ENCODE assay signal across 7 mouse cellular contexts in the genomic region with DNA sequence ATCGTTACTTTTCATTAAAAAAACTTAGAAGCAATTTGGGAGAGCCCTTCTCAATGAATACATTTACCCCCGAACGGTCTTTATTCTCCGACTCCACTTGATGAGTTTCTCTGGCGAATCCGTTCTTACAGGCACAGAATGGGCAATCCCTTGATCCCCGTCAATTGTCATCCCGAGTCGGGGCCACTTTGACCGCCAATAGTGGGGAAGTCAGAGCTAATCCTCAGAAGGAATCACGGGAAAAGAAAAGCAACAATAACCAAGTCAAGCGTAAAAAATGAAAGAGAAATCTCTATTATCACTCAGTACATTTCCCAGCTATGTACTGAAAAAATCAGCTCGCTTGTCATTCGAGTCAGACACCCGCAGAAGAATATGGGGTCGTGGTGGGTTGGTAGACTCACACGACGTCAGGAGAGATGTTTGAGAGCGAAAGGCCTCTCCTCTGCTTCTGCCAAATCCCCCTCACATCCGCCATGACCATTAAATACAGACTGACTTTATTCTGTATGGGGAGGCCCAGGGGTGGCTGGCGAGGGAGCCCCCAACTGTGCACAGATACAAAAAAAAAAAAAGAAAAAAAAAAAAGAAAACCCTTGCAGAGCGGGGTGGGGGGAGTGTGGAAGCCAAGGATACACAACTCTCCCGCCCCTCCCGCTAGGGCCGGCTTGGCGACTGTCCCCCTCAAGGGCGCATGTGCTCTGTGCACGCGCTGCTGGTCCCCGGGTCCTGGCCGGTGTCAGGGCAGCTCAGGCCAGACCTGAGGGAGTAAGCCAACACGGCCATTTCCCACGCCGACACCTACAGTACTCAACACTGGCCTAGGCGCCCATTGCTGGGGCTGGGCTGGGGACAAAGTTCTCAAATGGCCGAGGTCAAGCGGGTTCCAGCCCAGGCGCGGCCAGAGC. TPM values are rescaled to one million over a fixed set of nuclear protein-coding genes. Genes with fewer than 3 reads are reported as not detected.
DNase-seq lines count a peak whose midpoint lies in the region; ATAC-seq and TF ChIP-seq lines count a peak whose summit lies in the region.

No protein-coding gene starts in this region.

- no peak for TF ChIP-seq POLR2A in thymus, adult 2 months (IDR thresholded peaks at IDR 0.05; ENCODE audit: control insufficient read depth, extremely low read depth, insufficient read depth, low read length, poor library complexity)

- H3K4me3 ChIP-seq in thymus, adult 2 months (ENCODE audit: control insufficient read depth, insufficient read depth, low read length): peak overlapping the region; percentile 48
- peak overlapping the region; percentile 27 for H3K4me3 ChIP-seq in embryonic facial prominence, embryonic 14.5 days (ENCODE audit: low read depth, low read length)
- H3K4me3 ChIP-seq in hindbrain, postnatal 0 days (ENCODE audit: low read length): peak overlapping the region; percentile 22

- no peaks in the 10 kb centered on the region for H3K9me3 ChIP-seq in embryonic facial prominence, embryonic 14.5 days (ENCODE audit: control insufficient read depth, low read length)
- no peaks in the 10 kb centered on the region for H3K9me3 ChIP-seq in hindbrain, postnatal 0 days (ENCODE audit: low read length)

- ATAC-seq in embryonic facial prominence, embryonic 14.5 days (ENCODE audit: low read depth): no peak
- ATAC-seq in hindbrain, postnatal 0 days: no peak
- 0 out of 2 replicates have a peak, but pooled peaks have one; percentile 22 for ATAC-seq in megakaryocyte, adult 5-6 weeks (ENCODE audit: poor library complexity, severe bottlenecking)
- no peak for ATAC-seq in inflammation-experienced regulatory T-cells, adult 6 months

- H3K27me3 ChIP-seq in thymus, adult 2 months (ENCODE audit: control insufficient read depth, insufficient read depth, low read length): peaks cover 42% of the 10 kb centered on the region
- H3K27me3 ChIP-seq in embryonic facial prominence, embryonic 14.5 days (replicated peaks; ENCODE audit: control insufficient read depth, insufficient read depth, low read length): peaks cover 100% of the 10 kb centered on the region
- H3K27me3 ChIP-seq in hindbrain, postnatal 0 days (ENCODE audit: insufficient read depth, low read length): peaks cover 72% of the 10 kb centered on the region

- H3K9ac ChIP-seq in embryonic facial prominence, embryonic 14.5 days (ENCODE audit: low read depth, low read length): no peak overlapping the region; the same call in 1 of the 2 replicates
- H3K9ac ChIP-seq in hindbrain, postnatal 0 days (replicated peaks; ENCODE audit: low read length): no peak overlapping the region

- H3K36me3 ChIP-seq in thymus, adult 2 months (ENCODE audit: control insufficient read depth, insufficient read depth, low read length): no peaks in the 10 kb centered on the region
- H3K36me3 ChIP-seq in embryonic facial prominence, embryonic 14.5 days (ENCODE audit: control insufficient read depth, insufficient read depth, low read length): no peaks in the 10 kb centered on the region
- no peaks in the 10 kb centered on the region for H3K36me3 ChIP-seq in hindbrain, postnatal 0 days (ENCODE audit: insufficient read depth, low read length)

- 2% methylated on average over 39 of the region's 39 CpGs for WGBS in thymus, adult 2 months
- 1% methylated on average over 33 of the region's 39 CpGs for WGBS in embryonic facial prominence, embryonic 14.5 days
- WGBS in hindbrain, postnatal 0 days: 1% methylated on average over 38 of the region's 39 CpGs

- H3K27ac ChIP-seq in thymus, adult 2 months (ENCODE audit: control insufficient read depth, insufficient read depth, low read length): no peak overlapping the region
- H3K27ac ChIP-seq in embryonic facial prominence, embryonic 14.5 days (replicated peaks; ENCODE audit: low read depth, low read length): no peak overlapping the region
- no peak overlapping the region for H3K27ac ChIP-seq in hindbrain, postnatal 0 days

- DNase-seq in thymus, adult 2 months: no peak
- no peak for DNase-seq in thymus, postnatal 0 days (ENCODE audit: low spot score)
- DNase-seq in embryonic facial prominence, embryonic 14.5 days (ENCODE audit: low spot score): no peak
- DNase-seq in hindbrain, postnatal 0 days (ENCODE audit: low spot score): no peak
- no peak for DNase-seq in yolk sac, embryonic 10.5 days (ENCODE audit: low spot score)

- TF ChIP-seq CTCF in thymus, adult 2 months (IDR thresholded peaks at IDR 0.05; ENCODE audit: borderline replicate concordance, control insufficient read depth, extremely low read depth, insufficient read depth, low read length, poor library complexity): no peak
- no peak for TF ChIP-seq CTCF in hindbrain, postnatal 0 days (IDR thresholded peaks at IDR 0.05; ENCODE audit: low read depth)

- peak overlapping the region; percentile 46 for H3K4me2 ChIP-seq in embryonic facial prominence, embryonic 14.5 days (ENCODE audit: low read depth, low read length)
- H3K4me2 ChIP-seq in hindbrain, postnatal 0 days (ENCODE audit: low read depth, low read length): peak overlapping the region; percentile 48

- peaks cover 27% of the 10 kb centered on the region for H3K4me1 ChIP-seq in thymus, adult 2 months (replicated peaks; ENCODE audit: control insufficient read depth, insufficient read depth, low read length)
- H3K4me1 ChIP-seq in embryonic facial prominence, embryonic 14.5 days (ENCODE audit: control insufficient read depth, insufficient read depth, low read length): peaks cover 8% of the 10 kb centered on the region; the same call in 1 of the 2 replicates
- H3K4me1 ChIP-seq in hindbrain, postnatal 0 days (ENCODE audit: insufficient read depth, low read length): peaks cover 6% of the 10 kb centered on the region; the same call in 1 of the 2 replicates

RNA-seq across cellular contexts. Expression of gene Ostm1, which starts 49.1 kb away (rescaled TPM):
- 63.0 and 69.4 TPM in 2 replicates for polyA plus RNA-seq in thymus, adult 2 months (2012; rRNA removed)
- polyA plus RNA-seq in thymus, postnatal 0 days (2015; fragmentation: Nextera tagmentation; extraction: Ambion mirVana): 95.3 and 102 TPM in 2 replicates
- 13.0 and 13.8 TPM in 2 replicates for polyA plus RNA-seq in embryonic facial prominence, embryonic 14.5 days (2014; fragmentation: Nextera tagmentation; extraction: Ambion mirVana)
- total RNA-seq in hindbrain, postnatal 0 days (2014; rRNA removed): 37.0 and 43.1 TPM in 2 replicates
- polyA plus RNA-seq in hindbrain, postnatal 0 days (2015; fragmentation: Nextera tagmentation; extraction: Ambion mirVana): 36.8 and 39.2 TPM in 2 replicates
- total RNA-seq in megakaryocyte, adult 5-6 weeks (2015): 63.0 and 70.6 TPM in 2 replicates
- 80.5 and 83.1 TPM in 2 replicates for total RNA-seq in megakaryocyte, adult 5-6 weeks (2017)
- polyA plus RNA-seq in inflammation-experienced regulatory T-cells, adult 6 months (2017; shearing (Covaris generic)): 10 to 100 TPM; 34.7 to 46.2 (median 41.6) TPM

RNA-seq across cellular contexts. Expression of gene Nr2e1, which starts 49.3 kb away (rescaled TPM):
- not detected in 2 replicates for polyA plus RNA-seq in thymus, adult 2 months (2012; rRNA removed)
- polyA plus RNA-seq in thymus, postnatal 0 days (2015; fragmentation: Nextera tagmentation; extraction: Ambion mirVana): 0.10 TPM in 1 of 2 replicates, not detected in the other
- polyA plus RNA-seq in embryonic facial prominence, embryonic 14.5 days (2014; fragmentation: Nextera tagmentation; extraction: Ambion mirVana): 1.4 and 1.8 TPM in 2 replicates
- total RNA-seq in hindbrain, postnatal 0 days (2014; rRNA removed): 0.10 TPM in 1 of 2 replicates, not detected in the other
- polyA plus RNA-seq in hindbrain, postnatal 0 days (2015; fragmentation: Nextera tagmentation; extraction: Ambion mirVana): not detected in 2 replicates
- total RNA-seq in megakaryocyte, adult 5-6 weeks (2015): not detected in 2 replicates
- total RNA-seq in megakaryocyte, adult 5-6 weeks (2017): not detected in 2 replicates
- not detected for polyA plus RNA-seq in inflammation-experienced regulatory T-cells, adult 6 months (2017; shearing (Covaris generic))
